Mouse (Mus musculus) frontal cortex, postnatal 36 days (tissue): Measurements from ENCODE around the gene Stpg2.

Experiments
- DNase-seq, 2 experiments: peaks; one replicate each; pipeline ENCODE4 v3.0.0; 2022; ENCODE audit warnings: low spot score in 2 of 2

Gene Stpg2

GRCm38 (mm10) chr3:139733156-139733555 lies 527.7 kb downstream of the Stpg2 start:
- no peak for DNase-seq

- peak in 1 of 2 experiments; percentile 2 for DNase-seq
Observed at GRCm38 (mm10) chr3:139739388-139739787, 533.9 kb downstream of the Stpg2 start.
